Mouse (Mus musculus): Measurements from ENCODE around the gene Pla2g5. TPM values are rescaled to one million over a fixed set of nuclear protein-coding genes. Genes with fewer than 3 reads are reported as not detected.

Pla2g5 gene
- polyA plus RNA-seq, 1 experiment from 2014 or later = 0.38 TPM

GRCm38 (mm10) chr4:138780300-138780699, 83.0 kb downstream of the Pla2g5 start:
- Histone ChIP-seq H3K9me3 (ENCODE audit: control insufficient read depth, low read length) (no peaks in the 10 kb centered on the region), H3K27ac (ENCODE audit: low read depth, low read length) (no peak overlapping the region), H3K4me3 (ENCODE audit: low read length) (no peak overlapping the region), H3K9ac (ENCODE audit: low read depth, low read length) (no peak overlapping the region), H3K27me3 (replicated peaks; ENCODE audit: control insufficient read depth, insufficient read depth, low read length) (no peaks in the 10 kb centered on the region), H3K4me1 (ENCODE audit: control insufficient read depth, insufficient read depth, low read depth, low read length) (peaks cover 2% of the 10 kb centered on the region; the same call in 1 of the 2 replicates), H3K36me3 (ENCODE audit: control insufficient read depth, insufficient read depth, low read length) (no peaks in the 10 kb centered on the region), H3K4me2 (ENCODE audit: low read length) (no peak overlapping the region)
- no peak for ATAC-seq
- WGBS = 91% methylated on average over 5 of the region's 5 CpGs

GRCm38 (mm10) chr4:138777417-138778407, 85.6 kb downstream of the Pla2g5 start:
- Histone ChIP-seq H3K4me3 (ENCODE audit: low read length) (no peak overlapping the region), H3K27me3 (replicated peaks; ENCODE audit: control insufficient read depth, insufficient read depth, low read length) (no peaks in the 10 kb centered on the region), H3K36me3 (ENCODE audit: control insufficient read depth, insufficient read depth, low read length) (no peaks in the 10 kb centered on the region), H3K27ac (ENCODE audit: low read depth, low read length) (peak overlapping the region; percentile 44), H3K9ac (ENCODE audit: low read depth, low read length) (no peak overlapping the region), H3K9me3 (ENCODE audit: control insufficient read depth, low read length) (no peaks in the 10 kb centered on the region), H3K4me2 (ENCODE audit: low read length) (no peak overlapping the region), H3K4me1 (ENCODE audit: control insufficient read depth, insufficient read depth, low read depth, low read length) (peaks cover 2% of the 10 kb centered on the region; the same call in 1 of the 2 replicates)
- ATAC-seq = peak; percentile 76
- WGBS = 39% methylated on average over 20 of the region's 20 CpGs

- no peak within 1 kb of the TSS for H3K4me2 ChIP-seq (ENCODE audit: low read length)
- no peak within 1 kb of the TSS for H3K4me3 ChIP-seq (ENCODE audit: low read length)
- 90% methylated on average over 6 of the region's 6 CpGs for WGBS
- H3K9me3 ChIP-seq (ENCODE audit: control insufficient read depth, low read length) = no peaks in the 10 kb centered on the region
- no peak within 1 kb of the TSS for H3K27ac ChIP-seq (ENCODE audit: low read depth, low read length)
- ATAC-seq = no peak
- no peaks in the 10 kb centered on the region for H3K27me3 ChIP-seq (replicated peaks; ENCODE audit: control insufficient read depth, insufficient read depth, low read length)
- H3K4me1 ChIP-seq (ENCODE audit: control insufficient read depth, insufficient read depth, low read depth, low read length) = peaks cover 2% of the 10 kb centered on the region; the same call in 1 of the 2 replicates
- H3K36me3 ChIP-seq (ENCODE audit: control insufficient read depth, insufficient read depth, low read length) = no peaks in the 10 kb centered on the region
- H3K9ac ChIP-seq (ENCODE audit: low read depth, low read length) = no peak within 1 kb of the TSS
These were observed 87.8 kb downstream of the Pla2g5 start, which contains the start of gene Pla2g2d for GRCm38 (mm10) chr4:138775435-138775834. TSS of gene Pla2g2d (plus strand) at chr4:138775735.

- H3K9ac ChIP-seq (ENCODE audit: low read depth, low read length) = no peak overlapping the region
- no peaks in the 10 kb centered on the region for H3K9me3 ChIP-seq (ENCODE audit: control insufficient read depth, low read length)
- H3K27ac ChIP-seq (ENCODE audit: low read depth, low read length) = no peak overlapping the region
- no peak for ATAC-seq
- H3K27me3 ChIP-seq (replicated peaks; ENCODE audit: control insufficient read depth, insufficient read depth, low read length) = no peaks in the 10 kb centered on the region
- WGBS = 83% methylated on average over 5 of the region's 5 CpGs
- H3K4me1 ChIP-seq (ENCODE audit: control insufficient read depth, insufficient read depth, low read depth, low read length) = no peaks in the 10 kb centered on the region
- no peak overlapping the region for H3K4me3 ChIP-seq (ENCODE audit: low read length)
- no peak overlapping the region for H3K4me2 ChIP-seq (ENCODE audit: low read length)
- no peaks in the 10 kb centered on the region for H3K36me3 ChIP-seq (ENCODE audit: control insufficient read depth, insufficient read depth, low read length)
These were observed 90.9 kb downstream of the Pla2g5 start for GRCm38 (mm10) chr4:138772386-138772785.

DNA sequence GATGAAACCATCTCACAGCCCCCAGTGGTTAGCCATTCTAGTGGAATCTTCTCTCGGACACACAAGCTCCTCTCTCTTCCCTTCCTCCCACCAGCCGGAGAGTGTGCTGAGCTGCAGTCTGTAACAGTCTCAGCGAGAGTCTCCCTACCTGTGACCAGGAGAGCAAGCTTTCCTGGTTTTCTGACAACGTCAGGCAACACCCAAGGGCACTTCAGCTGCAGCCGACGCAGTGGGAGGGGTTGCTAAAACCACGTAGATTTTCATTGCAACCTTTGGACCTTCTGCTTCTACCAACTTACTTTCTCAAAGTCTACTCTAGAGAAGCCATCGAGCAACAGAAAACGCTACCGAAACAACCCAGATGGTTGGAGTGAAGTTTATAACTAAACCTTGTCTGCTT, 91.3 kb downstream of the Pla2g5 start:
- no peaks in the 10 kb centered on the region for H3K27me3 ChIP-seq (replicated peaks; ENCODE audit: control insufficient read depth, insufficient read depth, low read length)
- H3K27ac ChIP-seq (ENCODE audit: low read depth, low read length) = no peak overlapping the region
- no peaks in the 10 kb centered on the region for H3K9me3 ChIP-seq (ENCODE audit: control insufficient read depth, low read length)
- no peak for ATAC-seq
- H3K36me3 ChIP-seq (ENCODE audit: control insufficient read depth, insufficient read depth, low read length) = no peaks in the 10 kb centered on the region
- H3K4me3 ChIP-seq (ENCODE audit: low read length) = no peak overlapping the region
- WGBS = 89% methylated on average over 10 of the region's 10 CpGs
- H3K4me1 ChIP-seq (ENCODE audit: control insufficient read depth, insufficient read depth, low read depth, low read length) = no peaks in the 10 kb centered on the region
- no peak overlapping the region for H3K4me2 ChIP-seq (ENCODE audit: low read length)
- no peak overlapping the region for H3K9ac ChIP-seq (ENCODE audit: low read depth, low read length)

DNA sequence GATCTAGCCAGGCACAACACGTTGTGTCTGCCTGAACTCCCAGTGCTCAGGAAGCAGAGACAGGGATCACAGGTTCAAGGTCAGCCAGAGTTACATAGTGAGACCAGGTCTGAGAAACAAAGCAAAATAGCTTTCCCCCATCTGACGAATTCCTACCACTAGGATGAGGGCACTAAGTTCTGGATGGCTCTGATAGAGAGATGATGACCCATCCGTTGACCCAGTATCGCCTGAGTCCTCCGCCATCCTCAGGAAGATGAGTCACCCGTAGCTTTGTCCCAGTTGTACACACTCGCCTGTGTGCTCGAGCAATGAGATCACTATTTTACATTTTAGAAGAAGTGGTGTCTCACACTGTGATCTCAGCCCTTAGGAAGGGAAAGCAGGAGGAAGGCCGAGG, 101.0 kb downstream of the Pla2g5 start:
- Histone ChIP-seq H3K9ac (ENCODE audit: low read depth, low read length) (no peak overlapping the region), H3K4me1 (ENCODE audit: control insufficient read depth, insufficient read depth, low read depth, low read length) (no peaks in the 10 kb centered on the region), H3K9me3 (ENCODE audit: control insufficient read depth, low read length) (no peaks in the 10 kb centered on the region), H3K4me3 (ENCODE audit: low read length) (no peak overlapping the region), H3K36me3 (ENCODE audit: control insufficient read depth, insufficient read depth, low read length) (no peaks in the 10 kb centered on the region), H3K27me3 (replicated peaks; ENCODE audit: control insufficient read depth, insufficient read depth, low read length) (no peaks in the 10 kb centered on the region), H3K27ac (ENCODE audit: low read depth, low read length) (no peak overlapping the region), H3K4me2 (ENCODE audit: low read length) (no peak overlapping the region)
- ATAC-seq = no peak
- WGBS = 87% methylated on average over 9 of the region's 9 CpGs

- Histone ChIP-seq H3K4me3 (ENCODE audit: low read length) (no peak within 1 kb of the TSS), H3K9me3 (ENCODE audit: control insufficient read depth, low read length) (no peaks in the 10 kb centered on the region), H3K27ac (ENCODE audit: low read depth, low read length) (no peak within 1 kb of the TSS), H3K27me3 (replicated peaks; ENCODE audit: control insufficient read depth, insufficient read depth, low read length) (no peaks in the 10 kb centered on the region; the same call in 1 of the 2 replicates), H3K9ac (ENCODE audit: low read depth, low read length) (no peak within 1 kb of the TSS), H3K4me2 (ENCODE audit: low read length) (no peak within 1 kb of the TSS), H3K4me1 (ENCODE audit: control insufficient read depth, insufficient read depth, low read depth, low read length) (no peaks in the 10 kb centered on the region), H3K36me3 (ENCODE audit: control insufficient read depth, insufficient read depth, low read length) (no peaks in the 10 kb centered on the region)
- ATAC-seq = no peak
- 55% methylated on average over 8 of the region's 8 CpGs for WGBS
These were observed 105.9 kb downstream of the Pla2g5 start, which contains the start of gene Pla2g2f for GRCm38 (mm10) chr4:138757416-138757815. TSS of gene Pla2g2f (minus strand) at chr4:138757626.

- Histone ChIP-seq H3K36me3 (ENCODE audit: control insufficient read depth, insufficient read depth, low read length) (no peaks in the 10 kb centered on the region), H3K4me1 (ENCODE audit: control insufficient read depth, insufficient read depth, low read depth, low read length) (no peaks in the 10 kb centered on the region), H3K27me3 (replicated peaks; ENCODE audit: control insufficient read depth, insufficient read depth, low read length) (no peaks in the 10 kb centered on the region; the same call in 1 of the 2 replicates), H3K4me3 (ENCODE audit: low read length) (no peak overlapping the region), H3K9ac (ENCODE audit: low read depth, low read length) (no peak overlapping the region), H3K4me2 (ENCODE audit: low read length) (no peak overlapping the region), H3K27ac (ENCODE audit: low read depth, low read length) (0 out of 2 replicates have a peak overlapping the region, but pooled peaks have one; percentile 20), H3K9me3 (ENCODE audit: control insufficient read depth, low read length) (no peaks in the 10 kb centered on the region)
- 0 out of 2 replicates have a peak, but pooled peaks have one; percentile 27 for ATAC-seq
- WGBS = 68% methylated on average over 11 of the region's 11 CpGs
These were observed 107.3 kb downstream of the Pla2g5 start for GRCm38 (mm10) chr4:138755983-138756382.

- 68% methylated on average over 4 of the region's 4 CpGs for WGBS
- Histone ChIP-seq H3K9me3 (ENCODE audit: control insufficient read depth, low read length) (no peaks in the 10 kb centered on the region), H3K4me3 (ENCODE audit: low read length) (no peak overlapping the region), H3K36me3 (ENCODE audit: control insufficient read depth, insufficient read depth, low read length) (no peaks in the 10 kb centered on the region), H3K9ac (ENCODE audit: low read depth, low read length) (no peak overlapping the region), H3K4me1 (ENCODE audit: control insufficient read depth, insufficient read depth, low read depth, low read length) (no peaks in the 10 kb centered on the region), H3K27me3 (replicated peaks; ENCODE audit: control insufficient read depth, insufficient read depth, low read length) (no peaks in the 10 kb centered on the region; the same call in 1 of the 2 replicates), H3K4me2 (ENCODE audit: low read length) (no peak overlapping the region), H3K27ac (ENCODE audit: low read depth, low read length) (no peak overlapping the region)
- no peak for ATAC-seq
These were observed 107.8 kb downstream of the Pla2g5 start for GRCm38 (mm10) chr4:138755439-138755838.
